Mouse (Mus musculus) Patski (cell line): Measurements from ENCODE around the gene Angel2. TPM values are rescaled to one million over a fixed set of nuclear protein-coding genes. Genes with fewer than 3 reads are reported as not detected.

ENCODE experiments used
- ATAC-seq: fragments of 100-300 bp; one replicate; pipeline ENCODE4 v1.8.0; 2021
- CTCF ChIA-PET: fragments of 350-600 bp; sonication (Branson Sonifier 250); formaldehyde crosslinking; loops from one replicate; lab custom pipeline; 2022; ENCODE audit warnings: inconsistent platforms; lab: Charles Lee
- POLR2A ChIA-PET: fragments of 350-600 bp; sonication (Branson Sonifier 250); formaldehyde crosslinking; loops from one replicate; lab custom pipeline; 2022; ENCODE audit warnings: antibody characterized with exemption, inconsistent platforms; lab: Charles Lee
- DNase-seq: peaks from one replicate; pipeline ENCODE4 v3.0.0-alpha.2; 2011; ENCODE audit warnings: low read depth, low spot score
- H3K27me3 ChIP-seq: fragments of 371-371 bp; one replicate; pipeline ENCODE4 v1.5.1; 2021
- CTCF ChIP-seq: fragments of 100-300 bp; IDR thresholded peaks from one replicate; pipeline ENCODE4 v1.5.1; 2021
- in situ Hi-C: fragments of 300-500 bp; cut with MboI; formaldehyde crosslinking; loops from 3 replicates; pipeline ENCODE4 v1.11.1; 2018; ENCODE audit warnings: low pct_unique_long_range_greater_than_20kb, mixed read lengths
- polyA plus RNA-seq: library from polyadenylated mRNA; unstranded; gene quantifications from one replicate; pipeline ENCODE4 v1.2.3, GENCODE M21; 2021

Gene Angel2
- polyA plus RNA-seq, 1 experiment from 2014 or later = 54.1 TPM

DNA sequence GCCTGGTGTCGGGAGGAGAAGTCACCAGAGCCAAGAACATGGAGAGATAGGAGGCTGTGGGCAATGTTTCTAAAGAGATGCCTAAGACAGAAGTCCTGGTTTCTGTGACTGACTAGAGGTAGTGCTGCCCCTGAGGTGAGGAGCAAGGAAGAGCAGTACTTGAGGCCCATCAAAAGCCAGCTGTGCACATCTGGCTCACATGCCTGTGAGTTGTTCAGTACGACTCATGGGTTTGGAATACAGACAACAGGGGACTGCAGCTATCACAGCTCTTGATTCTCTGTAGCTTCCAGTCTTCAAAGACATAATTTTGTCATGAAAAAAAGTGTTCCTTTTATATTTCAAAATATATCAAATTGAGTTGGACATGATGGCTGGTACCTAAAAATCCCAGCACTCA lies 23.8 kb upstream of the Angel2 start:
- ChIA-PET CTCF (no interaction called here), POLR2A (no interaction called here)
- in situ Hi-C loops = no loop called here
- TF ChIP-seq CTCF = no peak
- DNase-seq = no peak
- ATAC-seq = no peak
- H3K27me3 ChIP-seq = no peaks in the 10 kb centered on the region

DNA sequence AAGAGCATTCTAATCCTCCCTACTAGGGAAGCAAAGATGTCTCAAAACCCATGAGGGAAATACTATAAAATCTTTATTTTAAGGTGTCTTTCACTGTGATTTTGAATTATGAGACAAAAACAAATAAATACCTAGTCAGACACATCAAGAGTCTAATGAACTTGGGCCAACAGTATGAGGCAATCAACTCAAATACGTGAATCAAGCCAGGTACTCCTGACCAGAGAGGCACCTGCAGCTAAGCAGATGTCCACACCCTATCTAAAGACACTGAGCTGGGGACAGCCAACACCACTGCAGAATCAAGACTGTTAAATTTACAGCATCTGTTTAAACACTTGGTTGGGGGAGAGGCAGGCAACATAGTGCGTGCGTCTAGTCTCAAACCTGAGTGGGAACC lies 20.8 kb upstream of the Angel2 start:
- CTCF ChIA-PET = no interaction called here
- POLR2A ChIA-PET = no interaction called here
- no peaks in the 10 kb centered on the region for H3K27me3 ChIP-seq
- TF ChIP-seq CTCF = no peak
- in situ Hi-C loops = no loop called here
- DNase-seq = no peak
- ATAC-seq = no peak

DNA sequence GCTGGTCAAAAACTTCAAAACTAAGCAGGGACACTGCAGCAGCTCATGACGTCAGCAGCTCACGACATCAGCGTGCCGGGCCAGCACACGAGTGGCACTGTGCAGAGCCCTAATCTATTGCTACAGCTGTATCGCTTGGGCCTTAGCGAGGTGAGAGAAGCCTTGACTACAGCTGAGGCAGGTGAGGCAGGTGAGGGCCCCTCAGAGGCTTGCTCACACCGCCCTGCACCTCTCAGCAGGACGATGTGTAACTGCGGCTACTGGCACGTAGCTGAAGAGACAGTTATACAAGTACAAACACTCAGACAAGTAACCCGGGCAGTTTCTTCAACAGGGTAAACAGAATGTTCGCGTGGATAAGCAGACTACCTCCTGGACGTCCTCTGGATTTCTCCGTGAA lies 20.2 kb upstream of the Angel2 start:
- ChIA-PET CTCF (no interaction called here), POLR2A (no interaction called here)
- DNase-seq = no peak
- TF ChIP-seq CTCF = no peak
- ATAC-seq = no peak
- in situ Hi-C loops = no loop called here
- H3K27me3 ChIP-seq = no peaks in the 10 kb centered on the region

DNA sequence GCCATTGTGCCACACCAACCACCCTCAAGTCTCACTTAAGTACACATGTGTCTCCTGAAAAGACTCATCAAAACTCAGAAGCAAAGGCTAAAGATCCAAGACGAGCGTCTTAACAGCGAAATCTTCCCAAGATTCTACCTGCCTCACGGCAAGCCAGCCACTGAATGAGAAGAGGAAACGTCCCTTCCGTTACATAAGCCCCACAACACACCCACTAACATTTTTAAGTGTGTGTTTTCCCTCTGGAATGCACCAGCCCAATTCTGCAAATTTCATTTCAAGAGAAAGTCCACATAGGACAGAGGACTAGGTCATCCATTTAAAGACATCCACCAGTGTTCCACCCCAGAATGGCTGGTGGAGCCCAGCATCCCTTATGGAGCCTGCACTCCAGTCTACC lies 14.1 kb upstream of the Angel2 start:
- H3K27me3 ChIP-seq = no peaks in the 10 kb centered on the region
- in situ Hi-C loops = no loop called here
- no peak for TF ChIP-seq CTCF
- peak; percentile 24 for ATAC-seq
- POLR2A ChIA-PET = interaction anchor here (0.8 kb wide), 1 partner anchor 17 kb away, joined by 3 read pairs; no protein-coding TSS in a partner anchor
- no peak for DNase-seq
- CTCF ChIA-PET = no interaction called here

DNA sequence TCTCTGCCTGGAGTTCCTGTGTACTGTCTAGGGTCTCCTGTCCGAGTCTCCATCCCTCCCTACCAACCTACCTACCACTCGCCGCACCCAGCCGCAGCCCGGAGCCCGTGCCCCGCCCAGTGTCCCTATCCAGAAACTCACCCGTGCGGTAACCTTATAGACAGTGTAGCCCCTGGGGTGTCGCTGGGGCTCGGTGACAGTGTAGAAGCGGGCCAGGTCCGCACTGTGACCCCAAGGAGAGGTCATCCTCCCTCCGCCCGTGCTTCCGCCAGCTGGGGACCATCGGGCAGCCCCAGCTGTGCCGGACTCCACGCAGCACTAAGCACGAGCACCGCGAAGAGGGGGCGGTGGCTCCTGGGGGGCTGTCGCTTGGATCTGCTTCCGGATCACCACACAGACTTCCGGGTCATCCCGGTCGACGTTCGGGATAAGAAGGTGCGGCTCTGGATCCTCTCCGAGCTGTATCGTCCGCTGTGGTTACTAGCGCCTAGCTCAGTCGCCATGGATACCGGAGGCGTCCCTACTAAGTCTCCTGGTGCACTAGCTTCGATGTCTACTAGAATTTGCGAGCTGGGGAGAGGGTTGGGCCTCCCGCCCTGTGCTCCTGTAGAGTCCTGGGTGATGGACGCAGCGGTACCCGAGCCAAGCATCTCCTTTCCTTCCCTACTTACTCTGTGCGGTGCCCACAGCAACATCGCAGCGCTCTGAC lies 13.3 kb upstream of the Angel2 start, which contains the start of gene Rps6kc1:
Rps6kc1 (minus strand) TSS at position 356 of the 709 bp plus-strand sequence.
- ATAC-seq (peak; percentile 85), DNase-seq (peak; percentile 38)
- H3K27me3 ChIP-seq = no peaks in the 10 kb centered on the region
- CTCF ChIA-PET = interaction anchor here (0.7 kb wide), 1 partner anchor 14 kb away, joined by 3 read pairs; no protein-coding TSS in a partner anchor
- no peak for TF ChIP-seq CTCF
- POLR2A ChIA-PET = interaction anchor here (0.8 kb wide), 1 partner anchor 17 kb away, joined by 3 read pairs; no protein-coding TSS in a partner anchor
- in situ Hi-C loops = no loop called here

DNA sequence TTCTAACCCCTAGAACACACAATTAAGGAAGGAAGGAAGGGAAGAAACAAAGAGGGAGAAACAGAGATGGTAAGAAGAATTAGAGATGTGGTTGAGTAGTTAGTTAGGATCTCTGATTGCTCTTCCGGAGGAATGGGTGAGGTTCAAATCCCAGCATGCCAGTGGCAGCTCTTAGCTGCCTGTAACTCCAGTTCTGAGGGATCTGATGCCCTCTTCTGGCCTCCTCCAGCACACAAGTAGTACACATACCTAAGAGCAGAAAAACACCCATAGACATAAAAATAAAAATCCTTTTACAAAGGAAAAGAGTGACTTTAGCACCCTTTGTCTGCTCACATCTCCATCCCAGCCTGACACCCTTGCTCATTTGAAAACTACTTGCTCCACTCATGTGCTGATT lies 12.3 kb upstream of the Angel2 start:
- in situ Hi-C loops = no loop called here
- ChIA-PET CTCF (interaction anchor here (0.7 kb wide), 1 partner anchor 13 kb away, joined by 3 read pairs; no protein-coding TSS in a partner anchor), POLR2A (no interaction called here)
- no peak for ATAC-seq
- TF ChIP-seq CTCF = no peak
- H3K27me3 ChIP-seq = no peaks in the 10 kb centered on the region
- DNase-seq = no peak

DNA sequence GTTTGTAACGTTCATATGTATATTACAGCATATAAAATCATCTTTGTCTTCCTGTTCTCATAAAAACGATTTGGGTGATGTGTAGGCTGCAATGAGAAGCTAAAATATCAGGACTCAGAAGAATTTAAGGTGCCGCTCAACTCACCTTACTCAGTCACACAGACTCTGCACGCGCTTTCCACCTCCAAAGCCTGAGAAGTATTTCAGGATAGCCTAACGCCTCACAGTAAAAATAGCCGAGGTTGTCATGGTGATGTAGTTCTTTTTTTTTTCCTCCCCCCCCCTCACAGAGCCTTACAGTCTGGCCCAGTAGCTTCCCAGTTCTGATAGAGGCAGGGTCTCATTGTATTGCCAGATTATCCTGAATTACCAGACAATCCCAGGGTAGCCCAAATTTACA lies 6.0 kb upstream of the Angel2 start:
- ATAC-seq (no peak), DNase-seq (no peak)
- in situ Hi-C loops = no loop called here
- no peak for TF ChIP-seq CTCF
- POLR2A ChIA-PET = no interaction called here
- peaks cover 2% of the 10 kb centered on the region for H3K27me3 ChIP-seq
- CTCF ChIA-PET = no interaction called here

DNA sequence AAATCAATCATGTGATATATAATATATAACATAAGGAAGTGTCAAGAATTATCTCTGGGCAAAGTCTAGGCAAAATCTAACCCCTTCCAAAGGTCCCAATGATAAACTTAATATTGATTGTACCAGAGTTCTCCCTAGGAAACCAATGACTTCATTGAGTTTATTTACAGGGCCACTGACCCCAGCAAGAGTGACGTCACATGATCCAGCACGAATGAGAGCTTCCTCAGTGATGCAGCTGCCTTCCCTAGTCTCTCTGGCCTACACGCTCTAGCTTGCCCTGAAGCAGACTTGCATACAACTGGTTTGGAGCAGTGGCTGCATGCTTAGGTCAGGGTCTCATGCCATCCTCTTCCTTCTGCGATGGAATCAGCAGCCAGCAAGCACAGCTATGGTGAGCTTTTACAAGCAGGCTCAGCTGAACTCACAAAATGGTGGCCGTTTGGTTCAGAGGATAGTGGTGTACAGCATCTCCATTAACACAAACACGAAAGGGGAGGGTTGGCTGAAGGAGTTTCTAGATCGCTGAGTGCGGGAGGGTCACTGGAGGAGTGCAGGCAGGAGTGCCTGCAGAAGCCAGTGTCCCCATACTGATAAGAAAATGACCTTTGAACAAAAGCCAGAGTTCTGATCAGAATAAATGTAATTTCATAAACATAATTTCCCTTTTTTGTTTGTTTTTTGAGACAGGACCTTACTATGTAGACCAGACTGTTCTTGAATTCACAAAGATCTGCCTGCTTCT lies 5.0 kb upstream of the Angel2 start:
- POLR2A ChIA-PET = no interaction called here
- CTCF ChIA-PET = no interaction called here
- TF ChIP-seq CTCF = no peak
- DNase-seq (no peak), ATAC-seq (no peak)
- H3K27me3 ChIP-seq = peaks cover 2% of the 10 kb centered on the region
- in situ Hi-C loops = no loop called here

DNA sequence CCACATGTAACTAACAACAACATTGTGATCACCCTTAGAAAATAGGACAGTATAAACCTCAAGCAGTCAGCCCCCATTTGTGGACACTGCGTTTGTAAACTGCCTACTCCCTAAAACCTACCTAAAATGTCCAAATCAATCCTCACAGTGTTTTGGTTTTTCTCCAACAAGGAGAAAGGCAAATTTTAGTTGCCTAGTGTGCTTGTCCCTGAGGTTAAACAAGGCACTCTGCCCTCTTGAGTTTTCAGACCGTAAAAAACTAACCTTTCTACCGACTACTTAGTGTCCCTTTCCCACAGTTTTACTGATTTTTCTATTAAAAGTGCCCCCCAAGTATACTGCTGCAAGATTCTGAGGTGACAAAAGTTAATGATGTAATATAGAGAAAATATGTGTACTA lies 2.4 kb downstream of the Angel2 start:
- TF ChIP-seq CTCF = no peak
- H3K27me3 ChIP-seq = no peaks in the 10 kb centered on the region
- ChIA-PET POLR2A (no interaction called here), CTCF (no interaction called here)
- ATAC-seq = no peak
- in situ Hi-C loops = loop anchor here (25.0 kb wide), 1 partner anchor 635 kb away; no protein-coding TSS in a partner anchor
- DNase-seq = no peak

DNA sequence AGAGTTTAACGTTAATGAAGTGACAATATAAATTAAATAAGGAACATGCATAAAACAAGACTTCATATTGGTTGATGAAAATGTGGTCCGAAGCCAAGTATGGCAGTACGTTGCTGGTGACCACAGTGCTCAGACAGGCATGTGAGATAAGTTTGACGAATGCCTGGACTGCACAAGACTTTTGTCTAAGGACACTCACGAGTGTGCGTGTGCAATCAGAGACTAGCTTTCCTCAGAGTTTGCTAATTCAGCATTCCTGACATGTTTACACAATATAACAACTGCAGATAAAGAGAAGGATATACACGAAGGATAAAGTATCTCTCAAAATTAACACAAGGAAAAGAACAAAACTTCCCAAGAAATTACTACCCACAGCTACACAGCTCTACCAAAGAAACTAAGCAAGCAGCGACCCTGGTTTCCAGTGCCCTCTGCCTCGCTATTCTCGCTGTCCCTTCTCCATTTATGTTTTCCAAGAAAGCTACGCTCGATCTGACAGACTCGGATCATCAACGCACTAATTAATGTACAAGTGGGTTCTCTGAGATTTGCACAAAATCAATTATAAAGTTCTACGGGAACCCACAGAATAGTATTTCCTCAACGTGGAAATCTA lies 2.9 kb downstream of the Angel2 start:
- no peaks in the 10 kb centered on the region for H3K27me3 ChIP-seq
- ChIA-PET POLR2A (interaction anchor here (1.0 kb wide), 1 partner anchor 16 kb away, joined by 3 read pairs; the partner anchor contains the start of gene Rps6kc1), CTCF (no interaction called here)
- no peak for TF ChIP-seq CTCF
- in situ Hi-C loops = loop anchor here (25.0 kb wide), 1 partner anchor 634 kb away; no protein-coding TSS in a partner anchor
- DNase-seq = no peak
- ATAC-seq = peak; percentile 6
